Mouse (Mus musculus) kidney, postnatal 14 days (tissue): ENCODE measurements around the gene Parp12.

ENCODE experiments used
- DNase-seq: peaks from one replicate; pipeline ENCODE4 v3.0.0; 2022; ENCODE audit warnings: mixed read lengths

The Parp12 gene

DNA sequence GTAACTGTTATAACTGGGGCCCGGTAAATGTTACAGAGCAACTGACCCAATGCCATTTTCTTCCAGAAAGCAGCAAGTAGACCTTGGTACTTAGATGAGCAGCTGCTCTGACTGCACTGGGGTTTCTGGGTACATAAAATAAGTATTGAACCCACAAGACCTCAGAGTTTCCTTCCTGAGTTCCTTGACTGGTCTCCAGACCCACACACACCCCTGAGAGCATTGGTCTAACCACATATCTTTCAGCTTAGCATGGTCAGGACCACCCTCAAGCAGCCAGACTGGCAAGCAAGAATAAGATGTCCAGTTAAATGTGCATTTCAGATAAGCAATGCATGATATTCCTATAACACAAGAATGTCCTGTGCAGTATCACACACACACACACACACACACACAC lies 61.0 kb downstream of the Parp12 start:
- no peak for DNase-seq

DNA sequence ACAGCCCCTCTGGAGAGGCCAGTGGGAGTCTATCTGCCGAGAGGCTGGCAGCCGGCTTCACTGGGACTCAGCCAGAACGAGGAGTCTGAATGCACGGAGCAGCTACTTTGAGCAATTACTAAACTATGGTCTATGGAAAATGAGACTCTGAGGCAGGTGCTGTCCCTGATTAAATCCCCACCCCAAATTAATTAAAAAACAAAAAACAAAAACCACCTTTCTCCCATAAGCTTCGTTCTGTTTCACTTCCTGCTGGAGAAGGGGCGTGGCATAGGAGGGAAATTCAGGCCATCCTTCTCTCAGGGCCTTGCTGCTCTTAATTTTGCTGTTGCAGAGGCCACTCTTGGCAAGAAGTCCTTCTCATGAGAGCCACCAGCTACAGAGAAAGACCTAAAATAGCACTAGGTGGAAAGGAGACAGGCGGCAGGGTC lies 62.3 kb downstream of the Parp12 start:
- DNase-seq, result no peak

DNA sequence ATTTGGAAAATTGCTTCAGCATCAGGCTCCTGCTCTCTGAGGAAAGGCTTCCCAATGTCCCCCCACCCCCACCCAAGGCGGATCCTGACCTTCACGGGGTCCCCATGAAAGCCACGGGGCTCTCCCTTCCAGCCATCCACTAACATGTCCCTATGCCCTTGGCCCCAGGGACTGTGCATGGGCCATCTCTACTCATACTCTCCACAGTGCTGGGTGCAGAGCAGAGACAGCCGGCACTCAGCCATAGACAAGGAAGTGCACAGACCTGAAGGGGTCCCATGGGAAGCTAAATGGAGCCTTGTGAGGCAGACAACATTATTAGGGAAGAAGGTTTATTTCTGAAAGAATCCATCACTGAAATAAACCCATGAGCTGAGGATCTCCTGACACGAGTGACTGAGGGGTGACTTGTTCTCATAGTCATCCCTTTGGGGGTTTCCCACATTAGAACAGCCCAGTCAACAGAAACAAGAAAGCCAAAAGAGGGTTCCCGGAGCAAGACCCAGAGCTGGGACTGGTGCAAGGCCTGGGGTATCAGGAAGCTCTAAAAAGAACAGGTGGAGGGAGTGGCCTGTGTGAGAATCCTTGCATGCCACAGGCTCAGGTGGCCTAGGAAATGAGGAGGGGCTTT lies 63.2 kb downstream of the Parp12 start:
- DNase-seq, result no peak

DNA sequence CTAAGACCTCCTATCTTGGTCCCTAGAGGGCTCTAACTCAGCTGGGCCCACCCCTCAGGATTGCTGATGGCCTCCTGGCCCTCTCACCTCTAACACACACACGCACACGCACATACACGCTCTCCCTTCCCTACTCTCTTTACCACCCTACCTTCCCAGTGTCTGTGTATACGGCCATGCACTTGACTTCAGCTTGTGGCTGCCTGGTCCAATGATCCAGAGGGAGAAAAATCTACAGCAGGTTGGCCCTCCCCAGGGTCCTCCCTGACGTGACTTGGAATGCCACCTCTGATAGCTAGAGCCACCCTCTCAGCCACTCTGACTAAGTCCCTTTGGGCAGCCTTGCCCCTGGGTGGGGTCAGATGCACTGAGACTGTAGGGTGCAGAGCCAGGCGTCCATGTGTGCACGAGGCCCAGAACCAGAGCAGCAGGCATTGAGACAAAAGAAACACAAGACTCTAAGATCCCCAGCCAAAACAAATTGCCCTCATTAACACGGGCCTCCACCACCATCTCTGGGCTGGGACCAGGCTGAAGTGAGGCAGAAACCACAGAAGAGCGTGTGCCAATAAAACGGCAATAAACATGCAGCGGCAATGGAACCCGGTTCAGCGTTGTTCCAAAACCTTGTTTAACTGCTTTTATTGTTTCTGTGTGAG lies 63.8 kb downstream of the Parp12 start:
- DNase-seq, result peak; percentile 36

DNA sequence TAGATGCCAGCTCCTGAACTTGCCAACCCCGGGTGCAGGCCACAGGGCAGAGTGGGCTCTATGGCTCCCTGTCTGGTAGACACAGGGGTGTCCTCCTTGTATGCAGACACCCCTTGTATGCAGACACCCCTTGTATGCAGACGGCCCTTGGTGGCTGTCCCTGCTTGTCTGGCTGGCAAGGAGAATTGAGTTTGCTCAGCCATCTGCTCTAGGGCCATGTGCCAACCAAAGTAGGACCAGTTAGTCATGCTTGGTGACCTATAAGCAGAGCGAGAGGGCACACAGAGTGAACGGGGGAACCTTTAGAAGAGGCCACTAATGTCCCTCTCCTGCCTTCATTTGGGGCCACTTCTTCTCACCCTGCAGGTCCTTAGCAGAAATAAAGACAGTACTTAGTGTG lies 65.5 kb downstream of the Parp12 start:
- DNase-seq, result peak; percentile 37

DNA sequence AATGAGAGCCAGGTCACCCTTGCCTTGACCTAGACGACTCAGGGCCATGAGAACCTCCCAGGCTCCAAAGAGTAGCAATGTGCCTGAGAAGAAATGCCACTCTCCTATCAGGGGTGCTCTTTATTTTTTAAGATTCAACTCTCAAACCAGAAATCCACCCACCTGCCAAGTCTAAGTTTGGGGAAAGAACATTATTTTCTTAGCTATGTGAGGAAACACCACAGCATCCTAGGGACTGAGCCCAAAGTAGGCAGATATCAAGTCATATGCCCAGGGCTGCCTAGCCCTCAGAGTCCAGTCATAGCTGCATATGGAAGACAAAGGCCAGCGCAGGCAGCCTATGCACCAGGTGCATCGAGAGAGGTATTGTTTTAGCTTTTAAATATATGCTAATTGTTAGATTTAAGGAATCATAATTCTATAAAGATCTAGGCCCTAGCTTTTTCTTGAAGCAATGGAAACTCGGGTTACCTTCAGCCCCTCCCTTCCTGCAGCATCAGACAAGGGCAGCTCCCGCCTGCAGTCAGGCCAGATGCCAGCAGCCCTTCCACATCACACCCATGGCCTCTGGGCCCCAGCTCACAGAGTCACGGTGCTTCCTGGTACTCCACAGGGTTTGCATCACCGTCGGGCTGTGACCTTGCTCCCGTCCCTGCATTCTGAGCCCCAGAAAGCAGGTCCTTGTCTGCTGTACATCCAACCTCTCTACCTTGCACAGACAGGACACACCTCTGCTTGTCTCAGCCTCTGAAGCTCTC lies 66.2 kb downstream of the Parp12 start:
- DNase-seq, result no peak

DNA sequence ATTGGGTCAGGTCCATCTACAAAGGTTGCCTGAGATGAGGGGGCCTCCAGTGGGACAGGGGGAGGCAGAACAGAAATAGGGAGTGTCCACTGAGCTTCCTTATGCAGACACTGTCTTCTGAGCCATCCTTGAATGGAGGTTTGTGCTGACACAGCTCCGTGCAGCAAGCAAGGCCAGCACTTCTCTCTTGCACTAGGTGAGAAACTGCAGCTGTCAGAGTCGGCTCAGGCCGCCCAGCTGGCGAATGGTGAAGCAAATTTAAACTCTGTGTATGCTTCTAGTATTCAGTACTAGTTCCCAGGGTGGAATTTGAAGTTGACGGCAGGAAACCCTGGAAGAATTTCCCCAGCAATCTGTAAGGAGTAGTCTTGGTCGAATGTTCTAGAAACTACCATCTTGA lies 67.3 kb downstream of the Parp12 start:
- DNase-seq, result no peak

DNA sequence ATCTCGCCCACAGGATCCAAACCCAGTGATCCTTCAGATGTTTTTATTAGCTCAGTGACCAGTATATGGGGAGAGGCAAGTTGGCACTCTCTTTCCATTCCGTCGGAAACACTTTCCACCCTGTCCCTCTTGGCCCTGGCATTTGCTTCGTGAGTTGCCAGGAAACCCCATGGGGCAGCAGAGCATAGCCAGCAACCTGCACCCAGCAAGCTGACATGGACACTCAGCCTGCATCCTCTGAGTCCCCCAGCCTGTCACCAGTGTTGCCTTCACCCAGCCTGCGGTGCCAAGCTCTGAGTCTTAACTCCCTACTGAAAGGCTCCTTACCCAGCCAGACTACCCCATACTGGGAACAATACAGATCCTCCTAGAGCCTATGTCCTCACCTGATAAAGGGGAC lies 69.0 kb downstream of the Parp12 start:
- DNase-seq, result no peak

DNA sequence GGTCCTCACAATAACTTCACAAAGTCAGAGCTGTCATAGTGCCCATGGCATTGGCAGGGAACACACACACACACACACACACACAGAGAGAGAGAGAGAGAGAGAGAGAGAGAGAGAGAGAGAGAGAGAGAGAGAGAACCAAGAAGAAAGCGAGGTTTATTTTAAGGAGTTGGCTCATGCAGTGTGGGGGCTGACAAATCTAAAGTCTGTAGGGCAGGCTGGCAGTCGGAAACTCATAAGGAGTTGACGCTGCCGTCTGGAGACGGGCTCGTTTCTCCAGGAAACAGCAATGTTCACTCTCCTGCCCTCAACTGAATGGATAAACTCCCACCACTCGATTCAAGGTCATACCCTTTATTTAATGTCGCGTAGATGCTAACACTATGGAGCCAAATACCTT lies 77.7 kb downstream of the Parp12 start:
- DNase-seq, result no peak
